Mouse (Mus musculus) megakaryocyte-erythroid progenitor cell, adult 5 weeks (primary cell): Measurements from ENCODE around the gene Lyz1. TPM values are rescaled to one million over a fixed set of nuclear protein-coding genes. Genes with fewer than 3 reads are reported as not detected.

Experiments used
- polyA plus RNA-seq: library from polyadenylated mRNA; stranded (reverse); fragments of >175 nt; gene quantifications from 2 replicates; pipeline ENCODE4 v1.2.3, GENCODE M21; 2012

Gene Lyz1
- polyA plus RNA-seq, result 0.05 TPM in 1 of 2 replicates, not detected in the other

DNA sequence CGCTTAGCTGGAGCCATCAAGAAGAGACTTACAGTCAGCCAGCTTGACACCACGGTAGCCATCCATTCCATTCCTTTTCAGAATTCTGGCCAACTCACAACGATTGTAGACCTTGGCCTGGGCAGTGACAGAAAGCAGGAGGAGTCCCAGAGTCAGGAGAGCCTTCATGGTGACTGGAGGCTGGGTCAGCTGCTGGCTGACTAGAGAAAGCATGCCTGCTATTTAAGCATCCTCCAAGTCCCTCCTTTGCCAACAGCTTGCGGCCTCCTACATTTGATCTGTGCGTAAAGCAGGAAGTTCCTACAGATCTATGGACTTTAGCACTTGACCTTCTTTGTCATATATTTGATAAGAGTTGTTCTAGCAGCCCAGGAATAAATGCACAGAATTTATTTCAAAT, at the start of gene Lyz1:
Gene Lyz1, minus strand, starts transcription at position 198 of the 400 bp plus-strand sequence.

DNA sequence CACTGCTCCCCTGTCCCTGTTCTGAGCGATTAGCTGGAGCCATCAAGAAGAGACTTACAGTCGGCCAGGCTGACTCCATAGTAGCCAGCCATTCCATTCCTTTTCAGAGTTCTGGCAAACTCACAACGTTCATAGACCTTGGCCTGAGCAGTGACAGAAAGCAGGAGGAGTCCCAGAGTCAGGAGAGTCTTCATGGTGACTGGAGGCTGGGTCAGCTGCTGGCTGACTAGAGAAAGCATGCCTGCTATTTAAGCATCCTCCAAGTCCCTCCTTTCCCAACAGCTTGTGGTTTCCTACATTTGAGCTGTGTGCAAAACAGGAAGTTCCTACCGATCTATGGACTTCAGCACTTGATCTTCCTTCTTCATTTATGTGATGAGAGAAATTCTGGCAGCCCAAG, 10.6 kb downstream of the Lyz1 start, which contains the start of gene Lyz2:
Gene Lyz2, minus strand, starts transcription at position 273 of the 400 bp plus-strand sequence.

DNA sequence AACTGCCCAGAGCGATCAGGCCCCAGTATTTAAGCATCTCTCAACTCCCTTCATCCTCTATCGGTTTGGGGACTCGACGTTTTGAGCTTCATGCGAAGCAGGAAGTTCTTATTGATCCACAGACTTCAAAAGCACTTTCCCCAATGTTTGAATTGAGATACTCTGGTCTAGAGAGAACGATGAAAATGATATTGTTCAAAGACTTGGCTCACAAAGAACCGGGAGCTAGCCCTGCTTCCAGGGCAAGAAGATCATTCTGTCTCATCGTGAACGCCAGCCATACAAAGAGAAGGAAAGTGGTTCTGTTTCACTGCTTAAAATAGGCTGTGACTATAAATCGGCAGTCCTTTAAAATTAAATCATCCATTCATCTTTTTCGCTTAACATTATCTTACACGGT, 54.1 kb downstream of the Lyz1 start, which contains the start of gene 9530003J23Rik:
Gene 9530003J23Rik, minus strand, starts transcription at position 101 of the 400 bp plus-strand sequence.

Other genes with a start within 250 kb of the Lyz1 start
- not detected in 2 replicates for gene Lrrc10, start 247.5 kb downstream of the Lyz1 start, polyA plus RNA-seq
- 29.8 and 29.9 TPM in 2 replicates for gene Cct2, start 229.1 kb downstream of the Lyz1 start, polyA plus RNA-seq
- gene Frs2, start 144.3 kb downstream of the Lyz1 start, polyA plus RNA-seq, result 15.3 and 15.7 TPM in 2 replicates
- gene Yeats4, start 68.4 kb downstream of the Lyz1 start, polyA plus RNA-seq, result 132 and 146 TPM in 2 replicates
- gene 9530003J23Rik, start 54.2 kb downstream of the Lyz1 start, polyA plus RNA-seq, result not detected in 2 replicates
- gene Lyz2, start 10.5 kb downstream of the Lyz1 start, polyA plus RNA-seq, result 17.5 and 28.8 TPM in 2 replicates
- 160 and 164 TPM in 2 replicates for gene Cpsf6, start 87.1 kb upstream of the Lyz1 start, polyA plus RNA-seq